Mouse (Mus musculus) naive thymus-derived CD4-positive, alpha-beta T cell, adult 5 months (primary cell): ENCODE data around the gene Csrp1. TPM values are rescaled to one million over a fixed set of nuclear protein-coding genes. Genes with fewer than 3 reads are reported as not detected.

Experiments used
- polyA plus RNA-seq: library from polyadenylated mRNA; unstranded; fragments of 100-300 nt; shearing (Covaris generic); gene quantifications from one replicate; pipeline ENCODE4 v1.2.1, GENCODE M21; 2017

Csrp1 gene
- polyA plus RNA-seq: 308 TPM

GRCm38 (mm10) chr1:135719983-135720382 lies at the start of gene Csrp1:
Gene Csrp1, plus strand, starts transcription at chr1:135720061.

GRCm38 (mm10) chr1:135765645-135766591 lies 46.1 kb downstream of the Csrp1 start, which contains the start of gene Phlda3:
Gene Phlda3, plus strand, starts transcription at chr1:135766119.

GRCm38 (mm10) chr1:135778780-135779535 lies 59.1 kb downstream of the Csrp1 start, which contains the start of gene Tnni1:
Gene Tnni1, plus strand, starts transcription at chr1:135779434.

Other genes with a start within 250 kb of the Csrp1 start
- 0.04 TPM for gene Nav1, start 112.8 kb upstream of the Csrp1 start, polyA plus RNA-seq
- 0.24 TPM for gene Phlda3, start 46.1 kb downstream of the Csrp1 start, polyA plus RNA-seq
- not detected for gene Tnni1, start 59.4 kb downstream of the Csrp1 start, polyA plus RNA-seq
- gene Lad1, start 98.5 kb downstream of the Csrp1 start, polyA plus RNA-seq: 0.86 TPM
- not detected for gene Tnnt2, start 116.3 kb downstream of the Csrp1 start, polyA plus RNA-seq
- gene Pkp1, start 199.1 kb downstream of the Csrp1 start, polyA plus RNA-seq: not detected